Mouse (Mus musculus) midbrain, embryonic 12.5 days (tissue): Measurements from ENCODE around the gene G430095P16Rik. TPM values are rescaled to one million over a fixed set of nuclear protein-coding genes. Genes with fewer than 3 reads are reported as not detected.
A peak's percentile ranks its signal among the peaks of the same experiment; 100 is the strongest.

Experiments used
- ATAC-seq: fragments of 200-750 bp; cut with Nextera tagmentation; 2 replicates; pipeline ENCODE4 v1.8.0; 2017; ENCODE audit warnings: low read depth, moderate TSS enrichment, moderate library complexity; ENCODE audit not compliant: low FRiP score
- H3K27ac ChIP-seq: fragments of 300-500 bp; sonication (generic); replicated peaks from 2 replicates; pipeline ENCODE4 v1.5.1; 2016; ENCODE audit warnings: mild to moderate bottlenecking
- H3K27me3 ChIP-seq: fragments of 300-500 bp; sonication (generic); 2 replicates; pipeline ENCODE4 v1.6.1; 2016; ENCODE audit warnings: mild to moderate bottlenecking
- H3K36me3 ChIP-seq: fragments of 300-500 bp; sonication (generic); 2 replicates; pipeline ENCODE4 v1.6.1; 2016
- H3K4me1 ChIP-seq: fragments of 300-500 bp; sonication (generic); 2 replicates; pipeline ENCODE4 v1.6.1; 2016
- H3K4me2 ChIP-seq: fragments of 300-500 bp; sonication (generic); replicated peaks from 2 replicates; pipeline ENCODE4 v1.6.1; 2016; ENCODE audit warnings: mild to moderate bottlenecking, moderate library complexity
- H3K4me3 ChIP-seq: fragments of 300-500 bp; sonication (generic); 2 replicates; pipeline ENCODE4 v1.5.1; 2016; ENCODE audit warnings: mild to moderate bottlenecking
- H3K9ac ChIP-seq: fragments of 300-500 bp; sonication (generic); replicated peaks from 2 replicates; pipeline ENCODE4 v1.6.1; 2016; ENCODE audit warnings: mild to moderate bottlenecking, moderate library complexity
- H3K9me3 ChIP-seq: fragments of 300-500 bp; sonication (generic); 2 replicates; pipeline ENCODE4 v1.6.1; 2016; ENCODE audit warnings: mild to moderate bottlenecking
- WGBS: fragments of 180-500 bp; shearing (Covaris S2); methylation state at CpG from one replicate; pipeline ENCODE4 v1.1.7; 2016; 5-methylcytosine and 5-hydroxymethylcytosine counted together
- polyA plus RNA-seq: library from polyadenylated mRNA; unstranded; fragments of >200 nt; fragmentation: Nextera tagmentation; extraction: Ambion mirVana; gene quantifications from 2 replicates; pipeline ENCODE4 v1.2.1, GENCODE M21; 2016

The G430095P16Rik gene
- polyA plus RNA-seq, 1 experiment from 2014 or later: 2.4 TPM

DNA sequence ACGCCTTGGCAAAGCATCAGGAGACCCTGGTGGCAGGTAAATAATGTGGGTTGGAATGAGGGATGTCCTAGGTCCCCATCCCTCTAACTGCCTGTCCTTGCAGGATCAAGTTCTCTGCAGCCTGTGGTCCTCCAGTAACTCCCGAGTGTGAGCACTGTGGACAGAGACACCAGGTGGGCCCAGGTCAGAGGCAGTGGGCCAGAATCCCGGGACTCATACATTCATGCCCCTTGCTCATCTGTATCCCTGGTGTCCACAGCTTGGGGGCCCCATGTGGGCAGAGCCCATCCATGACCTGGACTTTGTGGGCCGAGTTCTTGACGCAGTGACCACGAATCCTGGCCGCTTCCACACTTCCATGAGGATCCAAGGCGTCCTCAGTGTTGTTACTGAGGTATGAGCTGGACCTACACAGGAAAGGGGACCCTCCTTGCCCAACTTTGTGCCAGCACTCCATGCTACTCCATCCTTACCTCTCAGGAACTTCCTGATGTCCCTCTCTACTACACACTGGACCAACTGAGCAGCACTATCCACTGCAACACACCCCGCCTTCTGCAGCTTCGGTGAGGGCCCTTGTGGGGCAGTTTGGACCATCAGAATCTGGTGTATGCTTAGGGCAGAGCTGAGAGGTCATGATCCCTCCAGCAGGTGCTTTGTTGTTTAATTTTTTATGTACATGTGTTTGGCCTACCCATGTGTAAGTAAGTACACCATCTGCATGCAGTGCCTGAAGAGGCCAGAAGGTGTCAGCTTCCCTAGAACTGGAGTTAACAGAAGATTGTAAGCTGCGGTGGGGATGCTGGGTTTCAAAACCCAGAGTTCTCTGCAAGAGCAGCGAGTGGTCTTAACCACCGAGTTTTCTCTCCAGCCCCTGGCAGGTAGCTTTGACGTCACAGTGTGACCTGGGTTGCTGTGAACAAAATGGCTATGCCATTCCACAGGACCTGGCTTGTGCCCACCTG lies 25.4 kb upstream of the G430095P16Rik start:
- Histone ChIP-seq H3K36me3 (peaks cover 54% of the 10 kb centered on the region), H3K4me2 (no peak overlapping the region), H3K9me3 (no peaks in the 10 kb centered on the region), H3K4me3 (no peak overlapping the region), H3K27ac (no peak overlapping the region), H3K9ac (no peak overlapping the region), H3K4me1 (peaks cover 7% of the 10 kb centered on the region), H3K27me3 (peaks cover 26% of the 10 kb centered on the region)
- WGBS: 87% methylated on average over 14 of the region's 14 CpGs
- ATAC-seq: no peak

DNA sequence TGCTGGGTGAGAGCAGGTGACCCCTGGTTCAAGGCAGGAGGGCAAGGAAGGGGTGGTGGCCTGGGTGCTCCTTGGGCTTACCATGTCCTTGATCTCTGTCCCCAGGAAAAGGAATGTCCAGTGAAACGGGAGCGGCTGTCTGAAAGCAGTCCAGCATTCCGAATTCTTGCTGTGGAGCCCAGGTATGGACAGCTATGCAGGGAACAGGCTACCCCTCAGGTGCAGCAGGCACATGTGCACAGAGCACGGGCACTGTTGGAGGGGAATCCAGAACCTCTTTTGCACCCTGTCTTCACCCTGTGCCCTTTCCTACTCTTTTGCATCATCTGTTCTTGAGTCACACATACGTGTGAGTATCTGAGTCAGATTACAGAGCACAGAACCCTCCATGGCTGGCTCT lies 24.5 kb upstream of the G430095P16Rik start:
- Histone ChIP-seq H3K9me3 (no peaks in the 10 kb centered on the region), H3K4me2 (no peak overlapping the region), H3K36me3 (peaks cover 46% of the 10 kb centered on the region), H3K4me3 (no peak overlapping the region), H3K27ac (no peak overlapping the region), H3K4me1 (peaks cover 7% of the 10 kb centered on the region), H3K9ac (no peak overlapping the region), H3K27me3 (peaks cover 34% of the 10 kb centered on the region)
- no peak for ATAC-seq
- WGBS: 97% methylated on average over 5 of the region's 5 CpGs

DNA sequence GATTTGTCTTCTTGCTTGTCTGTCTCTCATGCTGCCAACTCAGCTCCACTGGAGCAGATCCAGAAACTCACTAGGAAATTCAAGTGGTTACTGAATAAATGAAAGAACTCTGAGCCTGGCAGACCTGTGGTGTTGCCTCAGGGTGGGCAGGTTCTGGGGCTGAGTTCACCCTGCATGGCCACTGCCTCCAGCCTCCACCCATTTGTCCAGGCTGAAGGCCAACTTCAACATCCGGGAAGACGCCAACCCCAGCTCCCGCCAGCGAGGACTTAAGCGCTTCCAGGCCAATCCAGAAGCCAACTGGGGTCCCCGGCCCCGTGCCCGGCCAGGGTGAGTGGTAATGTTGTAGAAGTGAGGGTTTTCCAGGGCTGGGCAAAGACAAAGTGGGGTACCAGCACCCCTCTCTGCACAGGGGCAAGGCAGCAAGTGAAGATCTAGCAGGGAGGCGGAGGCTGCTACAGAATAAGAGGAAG lies 23.8 kb upstream of the G430095P16Rik start:
- H3K9ac ChIP-seq: no peak overlapping the region
- H3K4me1 ChIP-seq: peaks cover 11% of the 10 kb centered on the region
- H3K36me3 ChIP-seq: peaks cover 40% of the 10 kb centered on the region
- H3K9me3 ChIP-seq: no peaks in the 10 kb centered on the region
- no peak overlapping the region for H3K4me2 ChIP-seq
- H3K27me3 ChIP-seq: peaks cover 41% of the 10 kb centered on the region
- ATAC-seq: no peak
- 94% methylated on average over 9 of the region's 9 CpGs for WGBS
- H3K27ac ChIP-seq: no peak overlapping the region
- no peak overlapping the region for H3K4me3 ChIP-seq

DNA sequence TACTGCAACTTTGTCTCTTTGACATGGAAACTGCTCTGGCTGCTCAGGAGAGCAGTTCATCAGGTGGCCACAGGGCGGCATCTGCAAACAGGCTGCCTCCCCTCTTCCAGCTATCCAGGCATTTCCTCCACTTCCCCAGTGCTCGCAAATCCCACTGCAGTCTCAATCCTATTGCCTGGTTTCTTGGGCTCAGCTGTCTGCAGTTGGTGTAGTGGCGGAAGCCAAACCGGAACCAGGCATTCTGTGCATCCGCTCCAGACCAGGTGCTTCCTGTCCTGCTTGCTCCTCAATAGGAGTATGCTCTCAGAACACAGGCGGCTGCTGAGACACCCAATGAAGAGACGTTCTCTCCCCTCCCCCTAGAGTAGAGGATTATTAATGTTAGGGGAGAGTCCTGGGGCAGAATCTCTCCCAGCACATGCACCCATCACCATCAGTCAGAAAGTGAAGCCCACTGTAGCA lies 22.9 kb upstream of the G430095P16Rik start:
- Histone ChIP-seq H3K36me3 (peaks cover 37% of the 10 kb centered on the region), H3K27me3 (peaks cover 50% of the 10 kb centered on the region), H3K4me2 (no peak overlapping the region), H3K9ac (no peak overlapping the region), H3K4me1 (peaks cover 17% of the 10 kb centered on the region), H3K9me3 (no peaks in the 10 kb centered on the region), H3K27ac (0 out of 2 replicates have a peak overlapping the region, but pooled peaks have one; percentile 1), H3K4me3 (no peak overlapping the region)
- WGBS: 64% methylated on average over 7 of the region's 7 CpGs
- no peak for ATAC-seq

DNA sequence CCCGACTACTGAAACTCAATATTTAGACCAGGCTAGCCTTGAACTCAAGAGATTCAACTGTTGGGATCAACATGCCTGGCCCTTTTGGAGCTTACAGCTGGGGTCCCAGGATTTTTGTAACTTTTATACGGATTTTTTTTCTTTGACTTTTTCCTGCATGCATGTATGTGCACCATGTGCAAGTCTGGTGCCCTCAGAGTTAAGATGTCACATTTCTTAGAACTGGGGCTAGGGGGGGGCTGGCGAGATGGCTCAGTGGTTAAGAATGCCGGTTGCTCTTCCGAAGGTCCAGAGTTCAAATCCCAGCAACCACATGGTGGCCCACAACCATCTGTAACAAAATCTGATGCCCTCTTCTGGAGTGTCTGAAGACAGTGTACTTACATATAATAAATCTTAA lies 22.3 kb upstream of the G430095P16Rik start:
- Histone ChIP-seq H3K36me3 (peaks cover 31% of the 10 kb centered on the region), H3K27ac (no peak overlapping the region), H3K9ac (no peak overlapping the region), H3K4me2 (no peak overlapping the region), H3K9me3 (no peaks in the 10 kb centered on the region), H3K4me3 (no peak overlapping the region), H3K4me1 (peaks cover 23% of the 10 kb centered on the region), H3K27me3 (peaks cover 57% of the 10 kb centered on the region)
- 86% methylated on average over 5 of the region's 5 CpGs for WGBS
- ATAC-seq: no peak

DNA sequence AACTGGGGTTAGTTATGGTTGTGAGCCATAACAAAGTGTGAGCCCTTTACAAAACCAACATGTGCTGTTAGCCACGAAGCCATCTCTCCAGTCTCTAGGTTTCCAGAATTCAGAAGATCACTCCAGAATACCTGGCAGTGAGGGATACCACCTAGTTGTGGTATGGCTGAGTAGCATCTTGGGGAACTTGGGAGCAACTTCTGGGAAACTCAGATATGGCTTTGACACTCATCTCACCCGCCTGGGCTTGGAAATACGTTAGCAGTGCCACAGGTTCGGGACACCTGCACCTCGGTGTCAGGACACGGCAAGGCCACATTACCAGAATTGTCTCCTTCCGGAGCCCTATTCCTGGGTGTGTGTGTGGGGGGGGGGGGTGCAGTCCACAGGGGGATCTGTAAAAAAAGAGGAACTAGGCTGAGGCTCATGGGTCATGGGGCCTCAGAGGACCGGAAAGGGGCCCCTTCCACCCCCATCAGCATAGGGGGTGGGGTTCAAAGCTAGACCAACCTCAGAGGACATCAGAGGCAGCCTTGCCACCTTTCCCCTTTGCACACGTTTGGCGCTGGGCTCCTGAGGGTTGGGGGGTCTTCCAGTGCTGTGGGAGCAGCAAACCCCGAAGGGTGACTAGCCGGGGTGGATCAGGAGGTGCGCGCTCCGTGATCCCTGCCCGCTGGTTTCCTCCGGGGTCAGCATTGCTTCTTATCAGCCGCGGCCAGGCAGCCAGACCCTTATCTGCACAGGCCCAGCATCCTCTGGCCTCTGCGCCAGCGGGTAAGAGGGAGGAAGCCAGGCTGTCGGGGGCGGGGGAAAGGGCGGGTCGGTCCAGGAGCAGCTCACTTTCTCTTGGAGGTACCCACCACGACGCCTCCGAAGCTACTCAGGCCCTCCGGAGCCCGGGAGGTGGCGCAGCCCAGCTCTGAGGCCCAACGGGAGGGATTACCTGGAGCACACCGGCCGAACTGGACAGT lies 21.6 kb upstream of the G430095P16Rik start, which contains the start of gene Lyl1:
Gene Lyl1, plus strand, starts transcription at position 517 of the 971 bp plus-strand sequence.
- no peak within 1 kb of the TSS for H3K9ac ChIP-seq
- H3K36me3 ChIP-seq: peaks cover 31% of the 10 kb centered on the region
- 0 out of 2 replicates have a peak within 1 kb of the TSS, but pooled peaks have one; percentile 6 for H3K4me2 ChIP-seq
- H3K27me3 ChIP-seq: peaks cover 60% of the 10 kb centered on the region
- H3K9me3 ChIP-seq: no peaks in the 10 kb centered on the region
- ATAC-seq: no peak; the same call in 1 of the 2 replicates
- 11% methylated on average over 34 of the region's 34 CpGs for whole genome bisulfite sequencing
- peak within 1 kb of the TSS; percentile 56 for H3K27ac ChIP-seq
- H3K4me1 ChIP-seq: peaks cover 26% of the 10 kb centered on the region
- no peak within 1 kb of the TSS for H3K4me3 ChIP-seq

DNA sequence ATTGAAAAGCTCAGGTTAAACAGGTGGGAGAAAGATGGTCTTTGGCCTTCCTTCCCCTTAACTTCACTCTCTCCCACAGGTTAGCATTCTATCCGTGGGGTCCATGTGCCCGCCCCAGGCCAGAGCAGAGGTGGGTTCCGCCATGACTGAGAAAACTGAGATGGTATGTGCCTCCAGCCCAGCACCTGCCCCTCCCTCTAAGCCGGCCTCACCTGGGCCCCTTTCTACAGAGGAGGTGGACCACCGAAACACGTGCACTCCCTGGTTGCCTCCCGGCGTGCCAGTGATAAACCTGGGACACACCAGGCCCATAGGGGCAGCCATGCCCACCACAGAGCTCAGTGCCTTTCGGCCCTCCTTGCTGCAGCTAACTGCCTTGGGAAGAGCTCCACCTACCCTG lies 20.2 kb upstream of the G430095P16Rik start:
- Histone ChIP-seq H3K9ac (no peak overlapping the region), H3K27ac (no peak overlapping the region), H3K4me3 (0 out of 2 replicates have a peak overlapping the region, but pooled peaks have one; percentile 1), H3K9me3 (no peaks in the 10 kb centered on the region), H3K4me2 (0 out of 2 replicates have a peak overlapping the region, but pooled peaks have one; percentile 4), H3K27me3 (peaks cover 73% of the 10 kb centered on the region), H3K4me1 (peaks cover 37% of the 10 kb centered on the region), H3K36me3 (peaks cover 18% of the 10 kb centered on the region)
- WGBS: 70% methylated on average over 9 of the region's 9 CpGs
- ATAC-seq: no peak

DNA sequence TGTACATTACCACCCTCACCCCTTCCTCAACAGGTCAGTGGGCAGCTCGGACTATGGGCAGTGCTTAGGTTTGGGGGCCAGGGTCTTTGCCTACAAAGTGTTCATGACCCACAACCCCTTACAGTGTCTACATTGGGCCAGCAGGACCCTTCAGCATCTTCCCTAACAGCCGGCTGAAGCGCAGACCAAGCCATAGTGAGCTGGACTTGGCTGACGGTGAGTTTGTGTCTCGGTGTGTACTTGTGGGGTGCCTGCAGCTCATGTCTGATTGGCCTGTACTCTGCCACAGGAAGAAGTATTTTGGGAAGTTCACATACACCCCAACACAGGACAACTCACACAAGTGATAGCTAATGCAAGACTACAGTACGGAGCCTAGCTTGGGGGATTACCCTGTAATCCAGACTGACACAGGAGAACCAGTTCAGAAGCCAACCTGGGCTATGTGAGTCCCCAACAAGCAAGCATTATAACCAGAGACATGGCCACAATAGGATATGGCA lies 19.8 kb upstream of the G430095P16Rik start:
- Histone ChIP-seq H3K36me3 (peaks cover 13% of the 10 kb centered on the region), H3K27ac (no peak overlapping the region), H3K4me3 (0 out of 2 replicates have a peak overlapping the region, but pooled peaks have one; percentile 1), H3K27me3 (peaks cover 78% of the 10 kb centered on the region), H3K9me3 (no peaks in the 10 kb centered on the region), H3K4me1 (peaks cover 42% of the 10 kb centered on the region), H3K9ac (no peak overlapping the region), H3K4me2 (0 out of 2 replicates have a peak overlapping the region, but pooled peaks have one; percentile 30)
- WGBS: 77% methylated on average over 6 of the region's 6 CpGs
- no peak for ATAC-seq

DNA sequence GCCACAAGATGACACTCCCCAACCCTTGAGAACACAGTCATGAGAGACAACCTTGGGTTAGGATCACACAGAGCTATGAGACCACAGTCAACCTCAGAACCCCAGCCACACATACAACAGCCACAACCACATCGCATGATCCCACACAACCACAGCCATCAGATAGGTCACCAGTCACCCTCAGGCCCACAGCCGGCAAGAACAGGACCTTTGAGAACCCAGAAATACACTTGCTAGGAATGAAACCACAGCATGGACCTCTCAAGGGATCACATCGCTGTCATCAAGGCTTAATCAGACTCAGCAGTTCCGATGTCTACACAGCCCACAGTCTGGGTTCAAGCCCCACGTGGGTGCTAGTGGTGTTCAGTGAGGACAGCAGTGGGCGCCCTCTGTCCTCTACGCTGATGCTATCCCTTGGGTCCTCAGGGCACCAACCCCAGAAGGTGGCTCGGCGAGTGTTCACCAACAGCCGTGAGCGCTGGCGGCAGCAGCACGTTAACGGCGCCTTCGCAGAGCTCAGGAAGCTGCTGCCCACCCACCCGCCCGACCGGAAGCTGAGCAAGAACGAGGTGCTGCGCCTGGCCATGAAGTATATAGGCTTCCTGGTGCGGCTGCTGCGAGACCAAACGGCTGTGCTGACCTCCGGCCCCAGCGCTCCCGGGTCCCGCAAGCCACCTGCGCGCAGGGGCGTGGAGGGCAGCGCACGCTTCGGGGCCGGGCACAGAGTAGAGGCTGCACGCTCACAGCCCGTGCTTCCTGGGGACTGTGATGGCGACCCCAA lies 19.1 kb upstream of the G430095P16Rik start:
- peak overlapping the region; percentile 30 for H3K4me2 ChIP-seq
- H3K36me3 ChIP-seq: peaks cover 8% of the 10 kb centered on the region
- peak overlapping the region; percentile 23 for H3K4me3 ChIP-seq
- no peak for ATAC-seq
- peaks cover 48% of the 10 kb centered on the region for H3K4me1 ChIP-seq
- peaks cover 84% of the 10 kb centered on the region for H3K27me3 ChIP-seq
- WGBS: 7% methylated on average over 38 of the region's 38 CpGs
- no peak overlapping the region; the same call in 1 of the 2 replicates for H3K9ac ChIP-seq
- no peaks in the 10 kb centered on the region for H3K9me3 ChIP-seq
- H3K27ac ChIP-seq: no peak overlapping the region

DNA sequence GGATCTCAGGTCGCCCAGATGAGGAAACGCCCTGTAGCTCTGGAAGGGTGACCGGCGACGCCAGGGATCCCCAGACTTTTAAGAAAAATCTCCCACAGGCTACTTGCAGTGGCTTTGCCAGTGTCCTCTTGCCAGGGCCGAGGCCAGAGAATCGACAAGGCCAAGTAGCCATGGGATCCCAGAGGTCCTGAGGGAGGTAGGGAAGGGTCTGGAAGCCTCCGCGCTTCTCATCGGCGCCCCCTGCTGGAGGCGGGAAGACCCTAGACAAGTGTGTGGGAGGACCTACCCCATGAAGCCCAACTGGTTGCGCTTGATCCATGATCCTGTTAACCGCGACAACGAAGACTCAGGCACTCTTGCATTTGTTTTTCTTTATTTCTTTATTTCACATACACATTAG lies 18.5 kb upstream of the G430095P16Rik start:
- no peak overlapping the region for H3K27ac ChIP-seq
- no peak overlapping the region; the same call in 1 of the 2 replicates for H3K9ac ChIP-seq
- H3K36me3 ChIP-seq: peaks cover under 1% of the 10 kb centered on the region; the same call in 1 of the 2 replicates
- H3K9me3 ChIP-seq: no peaks in the 10 kb centered on the region
- peak overlapping the region; percentile 30 for H3K4me2 ChIP-seq
- peak overlapping the region; percentile 23; the same call in 1 of the 2 replicates for H3K4me3 ChIP-seq
- H3K4me1 ChIP-seq: peaks cover 55% of the 10 kb centered on the region
- H3K27me3 ChIP-seq: peaks cover 91% of the 10 kb centered on the region
- WGBS: 2% methylated on average over 16 of the region's 16 CpGs
- peak; percentile 52; the same call in 1 of the 2 replicates for ATAC-seq
